Mouse (Mus musculus): ENCODE measurements around the gene Creb3l4. TPM values are rescaled to one million over a fixed set of nuclear protein-coding genes. Genes with fewer than 3 reads are reported as not detected.

The Creb3l4 gene
- polyA plus RNA-seq, 1 experiment from 2014 or later, result 3.5 TPM

GRCm38 (mm10) chr3:90279743-90280142, 36.4 kb upstream of the Creb3l4 start:
- H3K4me2 ChIP-seq (ENCODE audit: low read length), result no peak overlapping the region
- H3K9ac ChIP-seq (ENCODE audit: low read length), result no peak overlapping the region
- no peaks in the 10 kb centered on the region for H3K27me3 ChIP-seq (ENCODE audit: control insufficient read depth, insufficient read depth, low read length)
- no peaks in the 10 kb centered on the region; a peak in 1 of 4 replicates for H3K4me1 ChIP-seq (ENCODE audit: control insufficient read depth in 2 of 2, insufficient read depth in 2 of 2, low read length in 2 of 2)
- 83% methylated on average over 7 of the region's 7 CpGs for WGBS
- peaks cover 66% of the 10 kb centered on the region for H3K36me3 ChIP-seq (ENCODE audit: control insufficient read depth, insufficient read depth, low read length)
- no peak overlapping the region for H3K27ac ChIP-seq (replicated peaks in 1 of 2; ENCODE audit: control insufficient read depth in 1 of 2, insufficient read depth in 1 of 2, low read depth in 2 of 2, low read length in 2 of 2)
- no peak for ATAC-seq (ENCODE audit: insufficient number of reproducible peaks, insufficient read depth, low FRiP score, low read depth)
- no peaks in the 10 kb centered on the region for H3K9me3 ChIP-seq (ENCODE audit: control insufficient read depth, low read length)
- H3K4me3 ChIP-seq (ENCODE audit: control insufficient read depth in 1 of 2, insufficient read depth in 1 of 2, low read depth in 1 of 2, low read length in 2 of 2), result no peak overlapping the region

GRCm38 (mm10) chr3:90279216-90279615, 35.9 kb upstream of the Creb3l4 start:
- H3K36me3 ChIP-seq (ENCODE audit: control insufficient read depth, insufficient read depth, low read length), result peaks cover 70% of the 10 kb centered on the region
- no peak overlapping the region for H3K9ac ChIP-seq (ENCODE audit: low read length)
- H3K4me1 ChIP-seq (ENCODE audit: control insufficient read depth in 2 of 2, insufficient read depth in 2 of 2, low read length in 2 of 2), result no peaks in the 10 kb centered on the region; a peak in 1 of 4 replicates
- ATAC-seq (ENCODE audit: insufficient number of reproducible peaks, insufficient read depth, low FRiP score, low read depth), result no peak
- H3K4me2 ChIP-seq (ENCODE audit: low read length), result no peak overlapping the region
- H3K9me3 ChIP-seq (ENCODE audit: control insufficient read depth, low read length), result no peaks in the 10 kb centered on the region
- H3K27me3 ChIP-seq (ENCODE audit: control insufficient read depth, insufficient read depth, low read length), result no peaks in the 10 kb centered on the region
- WGBS, result 95% methylated on average over 9 of the region's 9 CpGs
- H3K27ac ChIP-seq (replicated peaks in 1 of 2; ENCODE audit: control insufficient read depth in 1 of 2, insufficient read depth in 1 of 2, low read depth in 2 of 2, low read length in 2 of 2), result no peak overlapping the region
- H3K4me3 ChIP-seq (ENCODE audit: control insufficient read depth in 1 of 2, insufficient read depth in 1 of 2, low read depth in 1 of 2, low read length in 2 of 2), result no peak overlapping the region

DNA sequence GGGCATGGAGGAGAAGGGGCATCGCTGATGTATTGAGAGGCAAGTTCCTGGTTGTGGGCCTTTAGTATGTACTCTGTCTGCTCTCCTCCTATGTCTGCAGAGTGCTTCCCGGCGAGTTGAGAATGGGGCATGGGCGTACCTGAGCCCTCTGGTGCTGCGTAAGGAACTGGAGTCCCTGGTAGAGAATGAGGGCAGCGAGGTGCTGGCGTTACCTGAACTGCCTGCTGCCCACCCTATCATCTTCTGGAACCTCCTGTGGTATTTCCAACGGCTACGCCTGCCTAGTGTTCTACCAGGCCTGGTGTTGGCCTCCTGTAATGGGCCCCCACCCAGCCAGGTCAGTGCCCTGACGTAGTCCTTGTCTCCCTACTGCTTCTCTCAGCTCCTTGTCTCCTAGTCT, 34.9 kb upstream of the Creb3l4 start:
- WGBS, result 96% methylated on average over 10 of the region's 10 CpGs
- no peak overlapping the region for H3K9ac ChIP-seq (ENCODE audit: low read length)
- no peaks in the 10 kb centered on the region; a peak in 1 of 4 replicates for H3K4me1 ChIP-seq (ENCODE audit: control insufficient read depth in 2 of 2, insufficient read depth in 2 of 2, low read length in 2 of 2)
- no peak for ATAC-seq (ENCODE audit: insufficient number of reproducible peaks, insufficient read depth, low FRiP score, low read depth)
- no peak overlapping the region for H3K4me3 ChIP-seq (ENCODE audit: control insufficient read depth in 1 of 2, insufficient read depth in 1 of 2, low read depth in 1 of 2, low read length in 2 of 2)
- no peaks in the 10 kb centered on the region for H3K9me3 ChIP-seq (ENCODE audit: control insufficient read depth, low read length)
- no peak overlapping the region for H3K27ac ChIP-seq (replicated peaks in 1 of 2; ENCODE audit: control insufficient read depth in 1 of 2, insufficient read depth in 1 of 2, low read depth in 2 of 2, low read length in 2 of 2)
- no peaks in the 10 kb centered on the region for H3K27me3 ChIP-seq (ENCODE audit: control insufficient read depth, insufficient read depth, low read length)
- H3K36me3 ChIP-seq (ENCODE audit: control insufficient read depth, insufficient read depth, low read length), result peaks cover 80% of the 10 kb centered on the region
- H3K4me2 ChIP-seq (ENCODE audit: low read length), result no peak overlapping the region

DNA sequence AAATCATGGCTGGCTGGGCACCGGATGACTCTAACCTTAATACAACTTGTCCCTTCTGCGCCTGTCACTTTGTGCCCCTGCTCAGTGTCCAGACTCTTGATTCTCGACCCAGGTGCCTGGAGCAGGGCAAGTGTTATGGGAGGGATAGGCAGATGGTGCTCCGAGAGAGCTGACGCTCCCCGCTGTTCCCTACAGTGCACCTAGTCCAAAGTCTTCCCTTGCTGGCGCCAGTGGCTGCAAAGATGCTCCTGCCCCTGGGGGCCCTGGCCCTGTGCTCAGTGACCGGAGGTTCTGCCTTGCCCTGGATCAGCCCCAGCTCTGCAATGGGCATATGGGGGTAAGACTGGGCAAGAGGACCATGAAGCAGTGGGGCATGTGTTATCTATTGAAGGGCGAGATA, 34.5 kb upstream of the Creb3l4 start:
- Histone ChIP-seq H3K4me1 (ENCODE audit: control insufficient read depth in 2 of 2, insufficient read depth in 2 of 2, low read length in 2 of 2) (no peaks in the 10 kb centered on the region; a peak in 1 of 4 replicates), H3K4me2 (ENCODE audit: low read length) (no peak overlapping the region), H3K27ac (replicated peaks in 1 of 2; ENCODE audit: control insufficient read depth in 1 of 2, insufficient read depth in 1 of 2, low read depth in 2 of 2, low read length in 2 of 2) (no peak overlapping the region), H3K4me3 (ENCODE audit: control insufficient read depth in 1 of 2, insufficient read depth in 1 of 2, low read depth in 1 of 2, low read length in 2 of 2) (no peak overlapping the region), H3K9ac (ENCODE audit: low read length) (no peak overlapping the region), H3K27me3 (ENCODE audit: control insufficient read depth, insufficient read depth, low read length) (no peaks in the 10 kb centered on the region), H3K9me3 (ENCODE audit: control insufficient read depth, low read length) (no peaks in the 10 kb centered on the region), H3K36me3 (ENCODE audit: control insufficient read depth, insufficient read depth, low read length) (peaks cover 84% of the 10 kb centered on the region)
- 90% methylated on average over 9 of the region's 9 CpGs for WGBS
- no peak for ATAC-seq (ENCODE audit: insufficient number of reproducible peaks, insufficient read depth, low FRiP score, low read depth)

- Histone ChIP-seq H3K36me3 (ENCODE audit: control insufficient read depth, insufficient read depth, low read length) (peaks cover 93% of the 10 kb centered on the region), H3K27me3 (ENCODE audit: control insufficient read depth, insufficient read depth, low read length) (no peaks in the 10 kb centered on the region), H3K4me1 (ENCODE audit: control insufficient read depth in 2 of 2, insufficient read depth in 2 of 2, low read length in 2 of 2) (no peaks in the 10 kb centered on the region; a peak in 1 of 4 replicates), H3K4me2 (ENCODE audit: low read length) (no peak overlapping the region), H3K4me3 (ENCODE audit: control insufficient read depth in 1 of 2, insufficient read depth in 1 of 2, low read depth in 1 of 2, low read length in 2 of 2) (no peak overlapping the region), H3K9me3 (ENCODE audit: control insufficient read depth, low read length) (no peaks in the 10 kb centered on the region), H3K9ac (ENCODE audit: low read length) (no peak overlapping the region), H3K27ac (replicated peaks in 1 of 2; ENCODE audit: control insufficient read depth in 1 of 2, insufficient read depth in 1 of 2, low read depth in 2 of 2, low read length in 2 of 2) (no peak overlapping the region)
- 47% methylated on average over 16 of the region's 16 CpGs for WGBS
- no peak for ATAC-seq (ENCODE audit: insufficient number of reproducible peaks, insufficient read depth, low FRiP score, low read depth)
These were observed 33.5 kb upstream of the Creb3l4 start for GRCm38 (mm10) chr3:90276858-90277257.

DNA sequence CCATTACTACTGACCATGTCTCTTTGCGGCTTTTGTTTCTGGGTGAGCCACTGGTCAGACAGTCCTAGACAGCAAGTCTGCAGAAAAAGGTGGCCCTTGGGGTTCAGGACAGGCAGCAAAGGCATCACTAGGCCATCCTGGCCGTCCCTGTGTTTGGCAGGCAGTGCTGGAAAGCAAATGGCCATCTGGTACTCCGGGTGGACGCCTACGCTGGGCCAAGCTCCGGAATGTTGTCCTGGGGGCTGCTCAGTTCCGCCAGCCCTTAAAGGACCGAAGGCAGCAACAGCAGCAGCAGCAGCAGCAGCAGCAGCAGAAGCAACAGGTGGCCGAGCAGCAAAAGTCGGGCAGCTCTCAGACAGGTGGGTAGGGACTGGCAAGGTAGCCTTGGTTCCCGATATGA, 32.0 kb upstream of the Creb3l4 start:
- no peak overlapping the region for H3K9ac ChIP-seq (ENCODE audit: low read length)
- H3K36me3 ChIP-seq (ENCODE audit: control insufficient read depth, insufficient read depth, low read length), result peaks cover 98% of the 10 kb centered on the region
- no peaks in the 10 kb centered on the region for H3K27me3 ChIP-seq (ENCODE audit: control insufficient read depth, insufficient read depth, low read length)
- no peak overlapping the region for H3K4me2 ChIP-seq (ENCODE audit: low read length)
- no peak overlapping the region for H3K27ac ChIP-seq (replicated peaks in 1 of 2; ENCODE audit: control insufficient read depth in 1 of 2, insufficient read depth in 1 of 2, low read depth in 2 of 2, low read length in 2 of 2)
- H3K4me1 ChIP-seq (ENCODE audit: control insufficient read depth in 2 of 2, insufficient read depth in 2 of 2, low read length in 2 of 2), result no peaks in the 10 kb centered on the region; a peak in 1 of 4 replicates
- no peak for ATAC-seq (ENCODE audit: insufficient number of reproducible peaks, insufficient read depth, low FRiP score, low read depth)
- no peak overlapping the region for H3K4me3 ChIP-seq (ENCODE audit: control insufficient read depth in 1 of 2, insufficient read depth in 1 of 2, low read depth in 1 of 2, low read length in 2 of 2)
- H3K9me3 ChIP-seq (ENCODE audit: control insufficient read depth, low read length), result no peaks in the 10 kb centered on the region
- WGBS, result 91% methylated on average over 11 of the region's 11 CpGs

DNA sequence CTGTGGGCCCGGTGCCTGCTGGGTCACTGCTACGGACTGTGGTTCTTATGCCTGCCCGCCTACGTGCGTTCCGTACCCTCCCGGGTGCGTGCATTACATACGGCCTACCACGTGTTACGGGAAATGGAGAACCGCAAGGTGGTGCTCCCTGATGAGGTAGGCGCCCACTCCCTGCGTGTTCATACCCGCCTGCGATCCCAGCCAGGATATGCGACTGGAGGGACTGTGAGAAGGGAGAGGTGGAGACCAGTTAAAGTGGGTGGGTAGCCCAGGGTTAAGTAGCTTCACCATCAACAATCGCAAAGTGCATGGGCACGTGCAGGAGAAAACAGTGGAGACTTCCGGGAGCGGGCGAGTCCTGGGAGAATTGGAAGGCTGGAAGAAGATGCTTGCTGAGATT, 30.5 kb upstream of the Creb3l4 start:
- Histone ChIP-seq H3K27me3 (ENCODE audit: control insufficient read depth, insufficient read depth, low read length) (no peaks in the 10 kb centered on the region), H3K4me3 (ENCODE audit: control insufficient read depth in 1 of 2, insufficient read depth in 1 of 2, low read depth in 1 of 2, low read length in 2 of 2) (no peak overlapping the region), H3K9me3 (ENCODE audit: control insufficient read depth, low read length) (no peaks in the 10 kb centered on the region), H3K27ac (replicated peaks in 1 of 2; ENCODE audit: control insufficient read depth in 1 of 2, insufficient read depth in 1 of 2, low read depth in 2 of 2, low read length in 2 of 2) (no peak overlapping the region), H3K9ac (ENCODE audit: low read length) (no peak overlapping the region), H3K4me2 (ENCODE audit: low read length) (no peak overlapping the region), H3K4me1 (ENCODE audit: control insufficient read depth in 2 of 2, insufficient read depth in 2 of 2, low read length in 2 of 2) (no peaks in the 10 kb centered on the region; a peak in 1 of 4 replicates), H3K36me3 (ENCODE audit: control insufficient read depth, insufficient read depth, low read length) (peaks cover 97% of the 10 kb centered on the region)
- no peak for ATAC-seq (ENCODE audit: insufficient number of reproducible peaks, insufficient read depth, low FRiP score, low read depth)
- 94% methylated on average over 22 of the region's 22 CpGs for WGBS

GRCm38 (mm10) chr3:90272170-90272569, 28.9 kb upstream of the Creb3l4 start:
- H3K9ac ChIP-seq (ENCODE audit: low read length), result no peak overlapping the region
- no peaks in the 10 kb centered on the region for H3K9me3 ChIP-seq (ENCODE audit: control insufficient read depth, low read length)
- ATAC-seq (ENCODE audit: insufficient number of reproducible peaks, insufficient read depth, low FRiP score, low read depth), result no peak
- WGBS, result 58% methylated on average over 9 of the region's 9 CpGs
- H3K4me2 ChIP-seq (ENCODE audit: low read length), result no peak overlapping the region
- H3K4me1 ChIP-seq (ENCODE audit: control insufficient read depth in 2 of 2, insufficient read depth in 2 of 2, low read length in 2 of 2), result peaks cover 0 to under 1% of the 10 kb centered on the region in 2 experiments; a peak in 1 of 4 replicates
- no peaks in the 10 kb centered on the region for H3K27me3 ChIP-seq (ENCODE audit: control insufficient read depth, insufficient read depth, low read length)
- no peak overlapping the region for H3K27ac ChIP-seq (replicated peaks in 1 of 2; ENCODE audit: control insufficient read depth in 1 of 2, insufficient read depth in 1 of 2, low read depth in 2 of 2, low read length in 2 of 2)
- H3K4me3 ChIP-seq (ENCODE audit: control insufficient read depth in 1 of 2, insufficient read depth in 1 of 2, low read depth in 1 of 2, low read length in 2 of 2), result no peak overlapping the region
- peaks cover 84% of the 10 kb centered on the region for H3K36me3 ChIP-seq (ENCODE audit: control insufficient read depth, insufficient read depth, low read length)
